Mouse (Mus musculus) MEL (cell line): ENCODE measurements at regions not wholly inside any gene's neighbourhood (a gene's known extent, or its start where the extent isn't known, plus 50 kb on each side); places are given as distances from the start of the nearest gene placed in this dataset.

Experiments used
- CTCF ChIP-seq, 3 experiments: IDR thresholded peaks in 2 of 3; conservative IDR thresholded peaks in 1 of 3; 2 replicates each; pipeline ENCODE4 v1.5.1; 2011 to 2012; ENCODE audit warnings: low read length in 3 of 3, low read depth in 2 of 3, mild to moderate bottlenecking in 2 of 3, improper control_type of control experiment in 1 of 3, inconsistent platforms in 1 of 3, mixed read lengths in 1 of 3, moderate library complexity in 1 of 3; ENCODE audit not compliant: control insufficient read depth in 1 of 3, insufficient read depth in 1 of 3, poor library complexity in 1 of 3, severe bottlenecking in 1 of 3
- E2F4 ChIP-seq: IDR thresholded peaks from 2 replicates; pipeline ENCODE4 v1.6.1; 2011; ENCODE audit warnings: low read depth, low read length, improper control_type of control experiment, borderline replicate concordance
- EP300 ChIP-seq, 2 experiments: IDR thresholded peaks; 2 replicates each; pipeline ENCODE4 v1.6.1; 2011; ENCODE audit warnings: improper control_type of control experiment in 2 of 2, low read length in 2 of 2, low read depth in 1 of 2, mild to moderate bottlenecking in 1 of 2
- GABPA ChIP-seq: IDR thresholded peaks from 2 replicates; pipeline ENCODE4 v1.6.1; 2012; ENCODE audit warnings: low read depth, mild to moderate bottlenecking, inconsistent platforms, low read length, improper control_type of control experiment, moderate library complexity
- GATA1 ChIP-seq: IDR thresholded peaks from 2 replicates; pipeline ENCODE4 v1.6.1; 2011; ENCODE audit warnings: low read depth, low read length, improper control_type of control experiment
- MAX ChIP-seq: IDR thresholded peaks from 2 replicates; pipeline ENCODE4 v1.6.1; 2011; ENCODE audit warnings: low read length, improper control_type of control experiment
- MXI1 ChIP-seq: IDR thresholded peaks from 2 replicates; pipeline ENCODE4 v1.6.1; 2011; ENCODE audit warnings: mild to moderate bottlenecking, low read depth, low read length, improper control_type of control experiment
- NELFE ChIP-seq: IDR thresholded peaks from 2 replicates; pipeline ENCODE4 v1.6.1; 2011; ENCODE audit warnings: low read depth, low read length, improper control_type of control experiment
- POLR2A ChIP-seq, 2 experiments: IDR thresholded peaks; 2 replicates each; pipeline ENCODE4 v1.6.1; 2011 to 2012; ENCODE audit warnings: low read length in 2 of 2, mild to moderate bottlenecking in 2 of 2, control low read depth in 1 of 2, improper control_type of control experiment in 1 of 2, low read depth in 1 of 2, moderate library complexity in 1 of 2; ENCODE audit not compliant: control insufficient read depth in 1 of 2, insufficient read depth in 1 of 2, poor library complexity in 1 of 2
- SMC3 ChIP-seq: IDR thresholded peaks from 2 replicates; pipeline ENCODE4 v1.6.1; 2011; ENCODE audit warnings: low read depth, low read length, improper control_type of control experiment
- TAL1 ChIP-seq: IDR thresholded peaks from 2 replicates; pipeline ENCODE4 v1.6.1; 2012; ENCODE audit warnings: mild to moderate bottlenecking, inconsistent platforms, low read length, moderate library complexity, mixed read lengths
- UBTF ChIP-seq: IDR thresholded peaks from 2 replicates; pipeline ENCODE4 v1.6.1; 2012; ENCODE audit warnings: low read depth, mild to moderate bottlenecking, inconsistent platforms, low read length, improper control_type of control experiment, moderate library complexity, borderline replicate concordance; ENCODE audit not compliant: insufficient read depth

DNA sequence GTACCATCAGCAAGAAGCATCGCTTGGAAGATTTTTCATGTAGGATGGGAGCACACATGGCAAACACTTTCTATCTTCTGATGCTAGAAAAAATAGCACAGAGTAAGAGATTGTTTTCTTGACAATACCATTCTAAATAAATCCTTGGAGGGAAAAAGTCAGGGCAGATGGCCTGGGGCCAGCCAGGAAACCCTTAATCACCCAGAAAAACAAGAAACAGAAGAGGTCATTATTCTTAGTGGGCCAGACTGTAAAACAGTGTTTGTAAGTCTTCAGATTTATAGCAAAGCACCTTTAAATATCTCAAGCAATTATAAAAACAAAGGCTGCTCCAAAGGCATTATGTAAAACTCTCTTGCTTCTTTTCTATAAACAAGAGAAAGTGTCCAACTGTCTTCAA lies 80.1 kb upstream of the Cenpw start:
- no peak for TF ChIP-seq CTCF (IDR thresholded peaks at IDR 0.05 in 2 of 3, conservative IDR thresholded peaks at IDR 0.05 in 1 of 3; ENCODE audit: control insufficient read depth in 1 of 3, insufficient read depth in 1 of 3, low read depth in 2 of 3, low read length in 3 of 3, poor library complexity in 1 of 3, severe bottlenecking in 1 of 3)
- TF ChIP-seq TAL1, result no peak
- no peak for TF ChIP-seq UBTF
- no peak for TF ChIP-seq E2F4
- no peak for TF ChIP-seq POLR2A (IDR thresholded peaks at IDR 0.05; ENCODE audit: control insufficient read depth in 1 of 2, insufficient read depth in 1 of 2, low read depth in 1 of 2, low read length in 2 of 2, poor library complexity in 1 of 2)
- no peak for TF ChIP-seq NELFE
- TF ChIP-seq EP300 (IDR thresholded peaks at IDR 0.05; ENCODE audit: low read depth in 1 of 2, low read length in 2 of 2), result no peak
- TF ChIP-seq GABPA, result no peak
- TF ChIP-seq MXI1, result no peak
- TF ChIP-seq MAX, result no peak
- TF ChIP-seq GATA1, result no peak
- no peak for TF ChIP-seq SMC3
